Mouse (Mus musculus): ENCODE measurements around the gene Plp2. TPM values are rescaled to one million over a fixed set of nuclear protein-coding genes. Genes with fewer than 3 reads are reported as not detected.
A peak's percentile ranks its signal among the peaks of the same experiment; 100 is the strongest.
"Not testable (repeated sequence)": the region's sequence is repeated elsewhere in the genome, so short reads cannot be mapped to it uniquely, and the experiment has no call there.

The Plp2 gene
- polyA plus RNA-seq (2011; ENCODE audit: insufficient read depth, insufficient read length, low read depth, missing spikeins) = 239 and 246 TPM in 2 replicates

DNA sequence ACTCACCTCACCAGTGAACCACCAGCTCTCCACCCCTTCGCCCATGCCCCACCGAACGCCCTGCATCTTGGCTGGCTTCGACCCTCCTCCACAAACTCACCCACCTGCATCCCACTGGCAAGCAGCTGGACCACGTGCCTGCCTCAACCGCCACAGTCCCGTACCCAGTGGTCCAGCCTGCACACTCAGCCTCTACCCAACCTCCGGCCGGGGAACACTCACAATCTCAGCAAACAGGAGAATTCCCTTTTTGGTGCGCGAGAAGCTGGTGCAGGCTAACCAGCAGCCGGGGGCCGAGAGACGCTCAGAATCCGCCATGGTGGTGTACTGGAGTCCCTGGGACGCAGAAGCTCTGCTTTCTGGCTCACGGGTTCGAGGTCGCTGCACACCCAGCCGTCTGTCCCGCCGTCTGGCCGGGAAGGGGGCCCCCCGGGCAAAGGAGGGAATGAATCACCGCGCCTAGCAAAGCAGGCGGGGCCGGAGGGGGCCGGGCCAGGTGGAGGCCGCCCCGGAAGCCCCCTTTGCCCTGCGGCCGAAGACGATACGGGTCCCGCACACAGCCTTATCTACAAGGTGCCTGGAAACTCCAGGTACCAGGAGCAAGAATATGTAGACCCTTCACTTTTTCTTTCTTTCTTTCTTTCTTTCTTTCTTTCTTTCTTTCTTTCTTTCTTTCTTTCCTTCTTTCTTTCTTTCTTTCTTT, at the start of gene Plp2:
Plp2 (minus strand) TSS at position 470 of the 703 bp plus-strand sequence.
- H3K9me3 ChIP-seq (replicated peaks; ENCODE audit: control insufficient read depth, insufficient read depth, low read length, poor library complexity, severe bottlenecking) = no peaks in the 10 kb centered on the region
- TF ChIP-seq EP300 (IDR thresholded peaks at IDR 0.05; ENCODE audit: insufficient read depth, low read depth, low read length) (no peak), POLR2A (IDR thresholded peaks at IDR 0.05; ENCODE audit: insufficient read depth, low read length) (no peak), CTCF (IDR thresholded peaks at IDR 0.05; ENCODE audit: low read depth, low read length) (no peak)
- H3K36me3 ChIP-seq (ENCODE audit: control insufficient read depth, insufficient read depth, low read length, poor library complexity, severe bottlenecking) = peaks cover 6% of the 10 kb centered on the region; the same call in 1 of the 2 replicates
- no peaks in the 10 kb centered on the region for H3K27me3 ChIP-seq (ENCODE audit: control insufficient read depth, insufficient read depth, low read length, poor library complexity, severe bottlenecking)
- peak within 1 kb of the TSS; percentile 60 for H3K9ac ChIP-seq (ENCODE audit: low read depth, poor library complexity, severe bottlenecking)
- H3K4me3 ChIP-seq (ENCODE audit: low read depth, low read length) = peak within 1 kb of the TSS; percentile 91
- peak within 1 kb of the TSS; percentile 81 for H3K27ac ChIP-seq (ENCODE audit: insufficient read depth, low read length)
- H3K4me1 ChIP-seq (ENCODE audit: control insufficient read depth, insufficient read depth, low read length) = no peaks in the 10 kb centered on the region

DNA sequence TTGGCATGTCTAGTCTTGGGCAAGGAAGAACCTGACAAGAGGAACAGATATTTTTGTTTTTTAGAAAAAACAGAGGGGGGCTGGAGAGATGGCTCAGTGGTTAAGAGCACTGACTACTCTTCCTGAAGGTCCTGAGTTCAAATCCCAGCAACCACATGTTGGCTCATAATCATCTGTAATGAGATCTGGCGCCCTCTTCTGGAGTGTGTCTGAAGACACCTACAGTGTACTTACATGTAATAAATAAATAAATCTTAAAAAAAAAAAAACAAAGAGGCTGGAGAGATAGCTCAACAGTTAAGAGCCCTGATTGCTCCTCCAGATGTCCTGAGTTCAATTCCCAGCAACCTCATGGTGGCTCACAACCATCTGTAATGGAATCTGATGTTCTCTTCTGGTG, 44.9 kb upstream of the Plp2 start:
- not testable (repeated sequence) for H3K4me1 ChIP-seq (ENCODE audit: control insufficient read depth, insufficient read depth, low read length); H3K9ac ChIP-seq (ENCODE audit: low read depth, poor library complexity, severe bottlenecking); H3K27me3 ChIP-seq (ENCODE audit: control insufficient read depth, insufficient read depth, low read length, poor library complexity, severe bottlenecking); H3K9me3 ChIP-seq (replicated peaks; ENCODE audit: control insufficient read depth, insufficient read depth, low read length, poor library complexity, severe bottlenecking); H3K4me3 ChIP-seq (ENCODE audit: low read depth, low read length); H3K27ac ChIP-seq (ENCODE audit: insufficient read depth, low read length); H3K36me3 ChIP-seq (ENCODE audit: control insufficient read depth, insufficient read depth, low read length, poor library complexity, severe bottlenecking)

DNA sequence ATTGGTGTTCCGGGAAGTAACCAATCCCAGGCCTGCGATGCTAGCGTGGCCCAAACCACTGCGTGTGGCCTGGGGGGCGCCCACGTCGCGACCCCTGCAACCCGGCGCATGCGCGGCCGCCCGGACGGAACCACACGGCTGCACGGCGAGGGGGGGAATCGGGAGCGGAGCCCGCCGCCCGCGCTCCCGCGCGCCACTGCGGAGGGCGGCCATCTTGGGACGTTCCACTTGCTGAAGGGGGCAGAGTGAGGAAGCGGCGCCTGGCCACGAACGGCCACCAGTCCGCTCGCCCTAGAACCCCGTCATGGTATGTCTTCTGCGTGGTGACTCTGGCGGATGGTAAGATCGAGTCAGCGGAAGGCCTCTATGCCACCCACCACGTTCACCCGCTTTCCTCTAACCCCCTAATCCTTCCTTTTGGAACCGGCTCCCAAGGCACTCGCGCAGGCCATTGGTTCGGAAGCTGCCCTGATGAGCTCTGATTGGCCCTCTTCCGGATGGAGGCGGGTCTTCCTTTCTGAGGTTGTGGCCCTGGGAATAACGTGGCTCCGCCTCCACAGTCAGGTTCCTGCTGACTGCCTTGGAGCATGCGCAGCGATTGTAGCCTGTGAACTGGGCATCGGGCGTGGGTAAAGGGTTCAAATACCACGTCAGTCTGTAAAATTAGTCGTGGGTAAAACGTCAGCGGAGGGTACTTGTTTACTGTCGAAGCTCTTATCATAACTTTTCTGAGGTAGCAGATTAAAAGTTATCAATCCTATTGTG, 43.1 kb upstream of the Plp2 start, which contains the start of gene Wdr45:
Wdr45 (plus strand) TSS at position 199 of the 765 bp plus-strand sequence.
- H3K9ac ChIP-seq (ENCODE audit: low read depth, poor library complexity, severe bottlenecking) = peak within 1 kb of the TSS; percentile 95
- H3K27ac ChIP-seq (ENCODE audit: insufficient read depth, low read length) = peak within 1 kb of the TSS; percentile 86
- peak; percentile 63 for TF ChIP-seq POLR2A (IDR thresholded peaks at IDR 0.05; ENCODE audit: insufficient read depth, low read length)
- H3K9me3 ChIP-seq (replicated peaks; ENCODE audit: control insufficient read depth, insufficient read depth, low read length, poor library complexity, severe bottlenecking); H3K4me1 ChIP-seq (ENCODE audit: control insufficient read depth, insufficient read depth, low read length); H3K36me3 ChIP-seq (ENCODE audit: control insufficient read depth, insufficient read depth, low read length, poor library complexity, severe bottlenecking); H3K27me3 ChIP-seq (ENCODE audit: control insufficient read depth, insufficient read depth, low read length, poor library complexity, severe bottlenecking): not testable (repeated sequence)
- H3K4me3 ChIP-seq (ENCODE audit: low read depth, low read length) = peak within 1 kb of the TSS; percentile 96

DNA sequence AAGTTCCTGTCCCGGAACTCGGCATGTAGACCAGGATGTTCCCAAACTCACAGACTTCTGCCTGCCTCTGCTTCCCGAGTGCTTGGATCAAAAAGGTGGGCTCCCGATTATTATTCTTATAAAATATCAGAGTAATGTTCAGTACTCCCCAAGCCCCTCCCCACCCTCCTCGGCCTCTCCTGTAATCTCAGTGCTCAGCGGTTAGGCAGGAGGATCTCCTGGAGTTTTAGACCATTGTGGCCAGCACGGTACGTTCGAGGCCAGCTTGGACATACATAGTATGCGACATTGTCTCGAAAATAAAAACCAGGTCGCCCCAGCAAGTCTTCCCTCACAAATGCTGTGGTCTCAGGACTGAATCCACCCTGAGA, 42.6 kb upstream of the Plp2 start:
- H3K9me3 ChIP-seq (replicated peaks; ENCODE audit: control insufficient read depth, insufficient read depth, low read length, poor library complexity, severe bottlenecking); H3K4me1 ChIP-seq (ENCODE audit: control insufficient read depth, insufficient read depth, low read length); H3K27me3 ChIP-seq (ENCODE audit: control insufficient read depth, insufficient read depth, low read length, poor library complexity, severe bottlenecking); H3K36me3 ChIP-seq (ENCODE audit: control insufficient read depth, insufficient read depth, low read length, poor library complexity, severe bottlenecking); H3K27ac ChIP-seq (ENCODE audit: insufficient read depth, low read length): not testable (repeated sequence)
- Histone ChIP-seq H3K9ac (ENCODE audit: low read depth, poor library complexity, severe bottlenecking) (peak overlapping the region; percentile 95), H3K4me3 (ENCODE audit: low read depth, low read length) (peak overlapping the region; percentile 96)

DNA sequence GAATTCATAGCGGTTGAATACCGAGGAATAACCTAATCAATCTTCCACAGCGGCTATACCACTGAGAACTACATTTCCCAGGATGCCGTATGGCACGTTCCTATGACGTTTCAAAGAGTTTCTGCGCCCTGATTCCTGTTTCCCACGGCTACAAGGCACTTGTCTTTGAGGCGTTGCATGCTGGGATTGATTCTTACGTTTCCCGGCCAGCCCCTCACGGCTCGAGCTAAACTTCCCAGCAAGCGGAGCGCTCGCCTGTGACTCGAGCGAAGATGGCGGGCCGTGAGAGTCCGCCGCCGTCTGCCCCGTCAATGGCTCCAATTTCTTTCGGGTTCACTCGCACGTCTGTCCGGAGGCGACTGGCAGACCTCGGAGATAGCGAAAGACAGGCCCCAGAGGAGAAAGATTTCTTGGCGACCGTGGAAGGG, 25.8 kb upstream of the Plp2 start, which contains the start of gene Gpkow:
Gpkow (plus strand) TSS at position 178 of the 428 bp plus-strand sequence.
- H3K4me3 ChIP-seq (ENCODE audit: low read depth, low read length) = peak within 1 kb of the TSS; percentile 99
- no peaks in the 10 kb centered on the region for H3K4me1 ChIP-seq (ENCODE audit: control insufficient read depth, insufficient read depth, low read length)
- H3K9ac ChIP-seq (ENCODE audit: low read depth, poor library complexity, severe bottlenecking) = peak within 1 kb of the TSS; percentile 92
- H3K27ac ChIP-seq (ENCODE audit: insufficient read depth, low read length) = peak within 1 kb of the TSS; percentile 37; the same call in 1 of the 2 replicates
- H3K36me3 ChIP-seq (ENCODE audit: control insufficient read depth, insufficient read depth, low read length, poor library complexity, severe bottlenecking) = no peaks in the 10 kb centered on the region; the same call in none of the 2 replicates
- no peaks in the 10 kb centered on the region for H3K27me3 ChIP-seq (ENCODE audit: control insufficient read depth, insufficient read depth, low read length, poor library complexity, severe bottlenecking)
- no peak for TF ChIP-seq CTCF (IDR thresholded peaks at IDR 0.05; ENCODE audit: low read depth, low read length)
- no peak for TF ChIP-seq EP300 (IDR thresholded peaks at IDR 0.05; ENCODE audit: insufficient read depth, low read depth, low read length)
- TF ChIP-seq POLR2A (IDR thresholded peaks at IDR 0.05; ENCODE audit: insufficient read depth, low read length) = peak; percentile 50
- H3K9me3 ChIP-seq (replicated peaks; ENCODE audit: control insufficient read depth, insufficient read depth, low read length, poor library complexity, severe bottlenecking) = no peaks in the 10 kb centered on the region

DNA sequence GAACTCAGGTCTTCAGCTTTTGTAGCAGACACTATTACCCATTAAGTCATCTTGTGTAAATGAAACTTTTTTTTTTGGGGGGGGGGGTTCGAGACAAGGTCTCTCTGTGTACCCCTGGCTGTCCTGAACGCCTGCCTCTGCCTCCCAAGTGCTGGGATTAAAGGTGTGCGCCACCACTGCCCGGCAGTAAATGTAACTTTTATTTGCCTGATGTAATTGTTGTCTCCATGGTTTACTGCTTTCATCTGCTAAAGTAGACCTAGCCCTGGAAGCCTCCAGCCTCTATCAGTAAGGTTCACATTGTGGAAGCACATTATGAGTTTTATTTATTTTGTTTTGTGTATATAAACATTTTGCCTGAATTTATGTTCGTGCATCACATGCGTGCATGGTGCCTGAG, 25.3 kb upstream of the Plp2 start:
- TF ChIP-seq POLR2A (IDR thresholded peaks at IDR 0.05; ENCODE audit: insufficient read depth, low read length) = no peak
- no peak for TF ChIP-seq EP300 (IDR thresholded peaks at IDR 0.05; ENCODE audit: insufficient read depth, low read depth, low read length)
- TF ChIP-seq CTCF (IDR thresholded peaks at IDR 0.05; ENCODE audit: low read depth, low read length) = no peak
- Histone ChIP-seq H3K4me3 (ENCODE audit: low read depth, low read length) (no peak overlapping the region), H3K27me3 (ENCODE audit: control insufficient read depth, insufficient read depth, low read length, poor library complexity, severe bottlenecking) (no peaks in the 10 kb centered on the region), H3K9ac (ENCODE audit: low read depth, poor library complexity, severe bottlenecking) (no peak overlapping the region), H3K4me1 (ENCODE audit: control insufficient read depth, insufficient read depth, low read length) (no peaks in the 10 kb centered on the region), H3K36me3 (ENCODE audit: control insufficient read depth, insufficient read depth, low read length, poor library complexity, severe bottlenecking) (no peaks in the 10 kb centered on the region; the same call in none of the 2 replicates), H3K27ac (ENCODE audit: insufficient read depth, low read length) (no peak overlapping the region), H3K9me3 (replicated peaks; ENCODE audit: control insufficient read depth, insufficient read depth, low read length, poor library complexity, severe bottlenecking) (no peaks in the 10 kb centered on the region)

Data from ES-Bruce4 (cell line).